Mouse (Mus musculus): ENCODE measurements around the gene Gprc5a. TPM values are rescaled to one million over a fixed set of nuclear protein-coding genes. Genes with fewer than 3 reads are reported as not detected.

The Gprc5a gene
- polyA plus RNA-seq, 1 experiment: 0.06 TPM

- Histone ChIP-seq H3K27me3 (ENCODE audit: control insufficient read depth, insufficient read depth, low read length) (no peaks in the 10 kb centered on the region), H3K4me3 (ENCODE audit: control insufficient read depth, low read depth, low read length) (no peak overlapping the region), H3K27ac (ENCODE audit: control insufficient read depth, insufficient read depth, low read depth, low read length) (no peak overlapping the region), H3K36me3 (ENCODE audit: control insufficient read depth, insufficient read depth, low read length) (no peaks in the 10 kb centered on the region), H3K4me1 (ENCODE audit: control insufficient read depth, insufficient read depth, low read length) (no peaks in the 10 kb centered on the region)
- TF ChIP-seq CTCF (IDR thresholded peaks at IDR 0.05; ENCODE audit: control insufficient read depth, insufficient read depth, insufficient replicate concordance, low read depth, low read length): no peak
These were observed 47.1 kb downstream of the Gprc5a start for GRCm38 (mm10) chr6:135112411-135113113.

GRCm38 (mm10) chr6:135113114-135113436 lies 47.6 kb downstream of the Gprc5a start:
- no peaks in the 10 kb centered on the region for H3K36me3 ChIP-seq (ENCODE audit: control insufficient read depth, insufficient read depth, low read length)
- H3K27ac ChIP-seq (ENCODE audit: control insufficient read depth, insufficient read depth, low read depth, low read length): no peak overlapping the region
- TF ChIP-seq POLR2A (IDR thresholded peaks at IDR 0.05; ENCODE audit: control insufficient read depth, low read depth, low read length) (no peak), CTCF (IDR thresholded peaks at IDR 0.05; ENCODE audit: control insufficient read depth, insufficient read depth, insufficient replicate concordance, low read depth, low read length) (no peak)
- no peak overlapping the region for H3K4me3 ChIP-seq (ENCODE audit: control insufficient read depth, low read depth, low read length)
- no peaks in the 10 kb centered on the region for H3K27me3 ChIP-seq (ENCODE audit: control insufficient read depth, insufficient read depth, low read length)
- no peaks in the 10 kb centered on the region for H3K4me1 ChIP-seq (ENCODE audit: control insufficient read depth, insufficient read depth, low read length)

- TF ChIP-seq POLR2A (IDR thresholded peaks at IDR 0.05; ENCODE audit: control insufficient read depth, low read depth, low read length) (no peak), CTCF (IDR thresholded peaks at IDR 0.05; ENCODE audit: control insufficient read depth, insufficient read depth, insufficient replicate concordance, low read depth, low read length) (no peak)
- Histone ChIP-seq H3K4me1 (ENCODE audit: control insufficient read depth, insufficient read depth, low read length) (no peaks in the 10 kb centered on the region), H3K27ac (ENCODE audit: control insufficient read depth, insufficient read depth, low read depth, low read length) (no peak overlapping the region), H3K27me3 (ENCODE audit: control insufficient read depth, insufficient read depth, low read length) (no peaks in the 10 kb centered on the region), H3K36me3 (ENCODE audit: control insufficient read depth, insufficient read depth, low read length) (no peaks in the 10 kb centered on the region), H3K4me3 (ENCODE audit: control insufficient read depth, low read depth, low read length) (no peak overlapping the region)
These were observed 51.0 kb downstream of the Gprc5a start for GRCm38 (mm10) chr6:135116479-135116878.

GRCm38 (mm10) chr6:135118183-135118582 lies 52.7 kb downstream of the Gprc5a start, which contains the start of gene Gprc5d:
TSS of gene Gprc5d (minus strand) at chr6:135118283.
- H3K27me3 ChIP-seq (ENCODE audit: control insufficient read depth, insufficient read depth, low read length): no peaks in the 10 kb centered on the region
- no peak within 1 kb of the TSS for H3K4me3 ChIP-seq (ENCODE audit: control insufficient read depth, low read depth, low read length)
- no peak within 1 kb of the TSS for H3K27ac ChIP-seq (ENCODE audit: control insufficient read depth, insufficient read depth, low read depth, low read length)
- TF ChIP-seq POLR2A (IDR thresholded peaks at IDR 0.05; ENCODE audit: control insufficient read depth, low read depth, low read length) (no peak), CTCF (IDR thresholded peaks at IDR 0.05; ENCODE audit: control insufficient read depth, insufficient read depth, insufficient replicate concordance, low read depth, low read length) (no peak)
- no peaks in the 10 kb centered on the region for H3K36me3 ChIP-seq (ENCODE audit: control insufficient read depth, insufficient read depth, low read length)
- no peaks in the 10 kb centered on the region for H3K4me1 ChIP-seq (ENCODE audit: control insufficient read depth, insufficient read depth, low read length)

- no peaks in the 10 kb centered on the region for H3K4me1 ChIP-seq (ENCODE audit: control insufficient read depth, insufficient read depth, low read length)
- H3K36me3 ChIP-seq (ENCODE audit: control insufficient read depth, insufficient read depth, low read length): no peaks in the 10 kb centered on the region
- no peak overlapping the region for H3K4me3 ChIP-seq (ENCODE audit: control insufficient read depth, low read depth, low read length)
- no peak overlapping the region for H3K27ac ChIP-seq (ENCODE audit: control insufficient read depth, insufficient read depth, low read depth, low read length)
- TF ChIP-seq CTCF (IDR thresholded peaks at IDR 0.05; ENCODE audit: control insufficient read depth, insufficient read depth, insufficient replicate concordance, low read depth, low read length) (no peak), POLR2A (IDR thresholded peaks at IDR 0.05; ENCODE audit: control insufficient read depth, low read depth, low read length) (no peak)
- no peaks in the 10 kb centered on the region for H3K27me3 ChIP-seq (ENCODE audit: control insufficient read depth, insufficient read depth, low read length)
These were observed 59.4 kb downstream of the Gprc5a start for GRCm38 (mm10) chr6:135124755-135125380.

GRCm38 (mm10) chr6:135133086-135133485 lies 67.6 kb downstream of the Gprc5a start:
- Histone ChIP-seq H3K4me3 (ENCODE audit: control insufficient read depth, low read depth, low read length) (no peak overlapping the region), H3K27ac (ENCODE audit: control insufficient read depth, insufficient read depth, low read depth, low read length) (no peak overlapping the region), H3K27me3 (ENCODE audit: control insufficient read depth, insufficient read depth, low read length) (no peaks in the 10 kb centered on the region), H3K4me1 (ENCODE audit: control insufficient read depth, insufficient read depth, low read length) (peaks cover 2% of the 10 kb centered on the region; the same call in 1 of the 2 replicates), H3K36me3 (ENCODE audit: control insufficient read depth, insufficient read depth, low read length) (no peaks in the 10 kb centered on the region)
- TF ChIP-seq POLR2A (IDR thresholded peaks at IDR 0.05; ENCODE audit: control insufficient read depth, low read depth, low read length) (no peak), CTCF (IDR thresholded peaks at IDR 0.05; ENCODE audit: control insufficient read depth, insufficient read depth, insufficient replicate concordance, low read depth, low read length) (no peak)

- TF ChIP-seq POLR2A (IDR thresholded peaks at IDR 0.05; ENCODE audit: control insufficient read depth, low read depth, low read length) (no peak), CTCF (IDR thresholded peaks at IDR 0.05; ENCODE audit: control insufficient read depth, insufficient read depth, insufficient replicate concordance, low read depth, low read length) (no peak)
These were observed 68.0 kb downstream of the Gprc5a start for GRCm38 (mm10) chr6:135133486-135133885.

More at GRCm38 (mm10) chr6:135133486-135133885, 68.0 kb downstream of the Gprc5a start:
- Histone ChIP-seq H3K36me3 (ENCODE audit: control insufficient read depth, insufficient read depth, low read length) (no peaks in the 10 kb centered on the region), H3K27ac (ENCODE audit: control insufficient read depth, insufficient read depth, low read depth, low read length) (no peak overlapping the region), H3K27me3 (ENCODE audit: control insufficient read depth, insufficient read depth, low read length) (no peaks in the 10 kb centered on the region), H3K4me1 (ENCODE audit: control insufficient read depth, insufficient read depth, low read length) (peaks cover 2% of the 10 kb centered on the region; the same call in 1 of the 2 replicates), H3K4me3 (ENCODE audit: control insufficient read depth, low read depth, low read length) (no peak overlapping the region)

Other genes starting within 250 kb of the Gprc5a start
- gene Crebl2, start 235.5 kb upstream of the Gprc5a start, polyA plus RNA-seq (2012; rRNA removed): 7.7 and 11.2 TPM in 2 replicates
- gene Gpr19, start 167.1 kb upstream of the Gprc5a start, polyA plus RNA-seq (2012; rRNA removed): 46.0 and 51.8 TPM in 2 replicates
- 3.0 and 3.6 TPM in 2 replicates for gene Cdkn1b, start 145.2 kb upstream of the Gprc5a start, polyA plus RNA-seq (2012; rRNA removed)
- 0.48 and 0.75 TPM in 2 replicates for gene Apold1, start 83.9 kb upstream of the Gprc5a start, polyA plus RNA-seq (2012; rRNA removed)
- 18.8 and 20.3 TPM in 2 replicates for gene Ddx47, start 54.0 kb upstream of the Gprc5a start, polyA plus RNA-seq (2012; rRNA removed)
- 0.60 and 0.65 TPM in 2 replicates for gene Gprc5d, start 52.6 kb downstream of the Gprc5a start, polyA plus RNA-seq (2012; rRNA removed)
- gene Fam234b, start 132.3 kb downstream of the Gprc5a start, polyA plus RNA-seq (2012; rRNA removed): 18.3 and 20.9 TPM in 2 replicates
- gene Hebp1, start 132.4 kb downstream of the Gprc5a start, polyA plus RNA-seq (2012; rRNA removed): 4.7 and 4.9 TPM in 2 replicates
- gene Gsg1, start 188.7 kb downstream of the Gprc5a start, polyA plus RNA-seq (2012; rRNA removed): 4,178 and 4,188 TPM in 2 replicates
- 232 and 235 TPM in 2 replicates for gene Pbp2, start 244.8 kb downstream of the Gprc5a start, polyA plus RNA-seq (2012; rRNA removed)

All from testis, adult 2 months (tissue).